Mouse (Mus musculus) neural tube, postnatal 0 days (tissue): Measurements from ENCODE around the gene Eif5a. TPM values are rescaled to one million over a fixed set of nuclear protein-coding genes. Genes with fewer than 3 reads are reported as not detected.

ENCODE experiments used
- microRNA-seq: library from miRNA; unstranded; fragments of <30 nt; microRNA quantifications from one replicate; pipeline ENCODE4, GENCODE M21; 2016
- polyA plus RNA-seq: library from polyadenylated mRNA; unstranded; fragments of >200 nt; fragmentation: Nextera tagmentation; extraction: Ambion mirVana; gene quantifications from 2 replicates; pipeline ENCODE4 v1.2.1, GENCODE M21; 2015

The Eif5a gene
- 1,029 and 1,041 TPM in 2 replicates for polyA plus RNA-seq

GRCm38 (mm10) chr11:69921114-69922011 lies at the start of gene Eif5a:
Gene Eif5a (minus strand): TSS chr11:69921958.

GRCm38 (mm10) chr11:69964650-69965270 lies 43.0 kb upstream of the Eif5a start, which contains the start of gene Cldn7:
Gene Cldn7 (plus strand): TSS chr11:69964779.

GRCm38 (mm10) chr11:69948066-69948762 lies 26.5 kb upstream of the Eif5a start, which contains the start of gene Slc2a4:
Gene Slc2a4 (minus strand): TSS chr11:69948188.

GRCm38 (mm10) chr11:69935137-69935879 lies 13.6 kb upstream of the Eif5a start, which contains the start of gene Ybx2:
Gene Ybx2 (plus strand): TSS chr11:69935796.

GRCm38 (mm10) chr11:69913554-69914371 lies 8.0 kb downstream of the Eif5a start, which contains the start of gene Gps2:
Gene Gps2 (plus strand): TSS chr11:69913888.

GRCm38 (mm10) chr11:69900471-69901405 lies 21.0 kb downstream of the Eif5a start, which contains the start of the genes 2810408A11Rik and Neurl4:
Gene 2810408A11Rik (minus strand): TSS chr11:69900987.
Gene Neurl4 (plus strand): TSS chr11:69901072.

GRCm38 (mm10) chr11:69895291-69895690 lies 26.5 kb downstream of the Eif5a start, which contains the start of gene Acap1:
Gene Acap1 (minus strand): TSS chr11:69895539.

GRCm38 (mm10) chr11:69880853-69881603 lies 40.7 kb downstream of the Eif5a start, which contains the start of gene Kctd11:
Gene Kctd11 (minus strand): TSS chr11:69881406.

GRCm38 (mm10) chr11:69877878-69878277 lies 43.9 kb downstream of the Eif5a start, which contains the start of gene Tmem95:
Gene Tmem95 (minus strand): TSS chr11:69878018.

Small RNA genes within 50 kb of the gene (microRNA-seq; reads per million reads assigned to microRNA genes)
- gene Mir6924: not detected

Other genes with a start within 250 kb of the Eif5a start
- gene Eif4a1, start 249.5 kb downstream of the Eif5a start, polyA plus RNA-seq: 347 and 357 TPM in 2 replicates
- 69.5 and 74.3 TPM in 2 replicates for gene Senp3, start 239.9 kb downstream of the Eif5a start, polyA plus RNA-seq
- gene Tnfsf13, start 236.2 kb downstream of the Eif5a start, polyA plus RNA-seq: 0.92 and 0.93 TPM in 2 replicates
- gene Tnfsf12, start 226.1 kb downstream of the Eif5a start, polyA plus RNA-seq: 7.0 TPM in 2 replicates
- gene Tnfsfm13, start 225.9 kb downstream of the Eif5a start, polyA plus RNA-seq: 1.3 and 3.3 TPM in 2 replicates
- 9.6 and 10.9 TPM in 2 replicates for gene Polr2a, start 163.3 kb downstream of the Eif5a start, polyA plus RNA-seq
- 0.09 and 0.15 TPM in 2 replicates for gene Slc35g3, start 160.0 kb downstream of the Eif5a start, polyA plus RNA-seq
- 4.9 and 6.8 TPM in 2 replicates for gene Zbtb4, start 156.0 kb downstream of the Eif5a start, polyA plus RNA-seq
- 1.3 and 1.5 TPM in 2 replicates for gene Chrnb1, start 126.0 kb downstream of the Eif5a start, polyA plus RNA-seq
- gene Fgf11, start 120.1 kb downstream of the Eif5a start, polyA plus RNA-seq: 7.1 and 8.5 TPM in 2 replicates
- gene Tmem102, start 116.3 kb downstream of the Eif5a start, polyA plus RNA-seq: 1.2 and 1.6 TPM in 2 replicates
- gene Gm39566, start 106.7 kb downstream of the Eif5a start, polyA plus RNA-seq: not detected in 2 replicates
- not detected in 2 replicates for gene Spem2, start 103.5 kb downstream of the Eif5a start, polyA plus RNA-seq
- gene Spem1, start 99.8 kb downstream of the Eif5a start, polyA plus RNA-seq: not detected in 2 replicates
- gene Nlgn2, start 84.2 kb downstream of the Eif5a start, polyA plus RNA-seq: 25.7 and 29.7 TPM in 2 replicates
- 452 and 485 TPM in 2 replicates for gene Tmem256, start 83.4 kb downstream of the Eif5a start, polyA plus RNA-seq
- 32.3 and 33.8 TPM in 2 replicates for gene Plscr3, start 75.6 kb downstream of the Eif5a start, polyA plus RNA-seq
- gene Tnk1, start 63.2 kb downstream of the Eif5a start, polyA plus RNA-seq: 0.15 TPM in 1 of 2 replicates, not detected in the other
- gene Tmem95, start 43.9 kb downstream of the Eif5a start, polyA plus RNA-seq: not detected in 2 replicates
- gene Kctd11, start 40.6 kb downstream of the Eif5a start, polyA plus RNA-seq: 2.1 and 2.2 TPM in 2 replicates
- 0.10 and 0.15 TPM in 2 replicates for gene Acap1, start 26.4 kb downstream of the Eif5a start, polyA plus RNA-seq
- 3.0 and 3.2 TPM in 2 replicates for gene 2810408A11Rik, start 21.0 kb downstream of the Eif5a start, polyA plus RNA-seq
- 13.0 and 19.0 TPM in 2 replicates for gene Neurl4, start 20.9 kb downstream of the Eif5a start, polyA plus RNA-seq
- gene Gps2, start 8.1 kb downstream of the Eif5a start, polyA plus RNA-seq: 48.2 and 58.8 TPM in 2 replicates
- 3.5 and 5.2 TPM in 2 replicates for gene Ybx2, start 13.8 kb upstream of the Eif5a start, polyA plus RNA-seq
- 8.9 and 9.0 TPM in 2 replicates for gene Slc2a4, start 26.2 kb upstream of the Eif5a start, polyA plus RNA-seq
- gene Cldn7, start 42.8 kb upstream of the Eif5a start, polyA plus RNA-seq: not detected in 2 replicates
- 32.8 and 41.1 TPM in 2 replicates for gene Ctdnep1, start 59.2 kb upstream of the Eif5a start, polyA plus RNA-seq
- gene Elp5, start 60.6 kb upstream of the Eif5a start, polyA plus RNA-seq: 161 and 162 TPM in 2 replicates
- 532 and 552 TPM in 2 replicates for gene Gabarap, start 69.2 kb upstream of the Eif5a start, polyA plus RNA-seq
- 41.5 and 47.4 TPM in 2 replicates for gene Phf23, start 73.8 kb upstream of the Eif5a start, polyA plus RNA-seq
- gene Dvl2, start 78.6 kb upstream of the Eif5a start, polyA plus RNA-seq: 16.9 and 19.7 TPM in 2 replicates
- gene Acadvl, start 93.5 kb upstream of the Eif5a start, polyA plus RNA-seq: 67.1 and 67.9 TPM in 2 replicates
- gene Dlg4, start 95.0 kb upstream of the Eif5a start, polyA plus RNA-seq: 23.8 and 24.9 TPM in 2 replicates
- 4.8 and 7.3 TPM in 2 replicates for gene Asgr1, start 132.1 kb upstream of the Eif5a start, polyA plus RNA-seq
- gene Asgr2, start 170.7 kb upstream of the Eif5a start, polyA plus RNA-seq: 0.28 TPM in 1 of 2 replicates, not detected in the other
- 0.69 and 0.70 TPM in 2 replicates for gene Mgl2, start 208.4 kb upstream of the Eif5a start, polyA plus RNA-seq
- gene Clec10a, start 234.2 kb upstream of the Eif5a start, polyA plus RNA-seq: 0.71 and 2.0 TPM in 2 replicates